Mouse (Mus musculus): ENCODE results near the gene Syce1l.

Gene Syce1l

DNA sequence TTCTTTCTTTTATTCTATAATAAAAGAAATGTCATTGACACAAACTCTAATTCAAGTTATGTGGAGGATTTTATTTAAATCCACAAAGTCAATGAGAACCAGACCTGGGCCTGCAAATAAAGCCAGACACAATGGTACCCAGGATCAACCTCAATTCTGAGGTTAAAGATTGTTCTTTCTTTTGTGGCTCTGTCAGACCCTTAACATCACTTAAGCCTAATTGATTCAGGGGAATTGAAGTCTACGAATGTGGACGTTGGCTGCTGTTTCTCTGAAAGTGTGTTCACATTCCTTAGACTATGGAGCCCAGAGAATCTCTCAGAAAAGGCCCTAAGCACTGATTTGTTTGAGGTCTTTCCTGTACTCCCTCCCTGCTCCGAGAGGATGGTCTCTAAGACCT, 30.3 kb downstream of the Syce1l start:
- DNase-seq (ENCODE audit: low spot score), result no peak

DNA sequence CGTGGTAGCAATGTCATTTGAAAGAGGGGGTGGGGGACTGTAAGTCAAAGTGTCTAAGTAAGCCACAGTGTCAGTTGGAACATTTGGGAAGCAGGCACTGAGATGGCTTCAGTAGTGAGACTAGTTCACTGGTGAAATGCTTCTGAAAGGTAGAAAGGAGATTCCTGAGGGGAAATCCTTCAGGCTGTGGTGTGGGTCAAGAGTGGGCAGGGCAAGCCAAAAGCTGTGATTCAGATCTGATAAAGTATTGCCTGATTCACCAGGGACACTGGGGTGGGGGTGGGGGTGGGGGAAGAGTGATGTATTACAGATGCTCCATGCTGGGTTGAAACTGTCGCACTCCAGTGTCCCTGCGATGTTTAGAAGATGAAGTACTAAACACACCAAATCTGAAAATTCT, 31.6 kb downstream of the Syce1l start:
- no peak for DNase-seq (ENCODE audit: low spot score)

DNA sequence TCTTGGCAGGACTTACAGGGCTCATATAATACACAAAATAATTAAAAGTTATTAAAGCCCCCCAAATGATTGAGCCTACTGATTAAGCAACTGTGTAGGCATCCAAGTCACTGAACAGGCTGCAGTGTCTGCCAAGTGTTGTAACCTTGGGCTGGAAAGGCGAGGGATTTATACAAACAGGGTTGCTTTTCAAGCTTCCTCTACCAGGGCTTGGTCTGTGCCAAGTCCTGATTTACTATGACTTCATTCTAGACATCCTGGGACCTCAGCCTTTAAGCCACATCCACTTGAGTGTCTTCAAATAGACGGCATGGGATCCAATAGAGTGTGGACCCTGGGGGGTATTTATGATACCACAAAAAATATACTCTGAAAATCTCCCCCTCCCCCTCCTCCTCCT, 32.3 kb downstream of the Syce1l start:
- DNase-seq (ENCODE audit: low spot score), result no peak

DNA sequence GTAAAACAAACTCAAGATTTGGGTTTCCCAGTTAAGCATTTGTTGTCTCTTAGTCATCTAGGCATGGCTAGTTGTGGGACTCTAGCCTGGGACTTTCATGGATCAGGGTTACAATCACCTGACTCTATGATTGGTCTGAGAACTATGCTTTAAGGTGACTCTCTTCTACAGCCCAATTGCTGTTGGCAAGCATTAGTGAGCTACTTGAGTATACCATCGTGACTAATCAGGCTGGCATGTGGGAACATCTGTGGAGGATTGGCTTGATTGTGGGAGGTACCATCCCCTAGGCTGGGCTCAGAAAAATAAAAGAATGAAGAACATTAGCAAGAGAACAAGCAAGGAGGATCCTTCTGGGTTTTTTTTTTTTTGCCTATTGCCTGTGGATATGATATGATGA, 33.8 kb downstream of the Syce1l start:
- DNase-seq (ENCODE audit: low spot score), result no peak

DNA sequence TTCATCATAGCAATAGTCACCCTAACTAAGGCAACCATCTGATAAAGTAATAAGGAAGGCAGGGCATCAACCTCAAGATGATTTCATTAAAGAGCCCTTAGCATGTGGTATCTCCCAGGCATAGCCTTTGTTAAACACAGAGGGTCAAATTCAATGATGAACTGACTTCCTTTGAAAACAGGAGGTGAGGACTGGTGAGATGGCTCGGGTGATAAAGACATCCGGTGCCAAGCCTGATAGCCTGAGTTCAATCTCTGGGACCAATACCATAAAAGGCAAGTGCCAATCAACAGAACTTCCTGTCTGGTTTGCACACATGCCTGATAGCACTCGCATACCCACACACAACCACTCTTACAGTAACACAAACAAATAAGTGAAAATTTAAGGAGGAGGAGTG, 36.3 kb downstream of the Syce1l start:
- no peak for DNase-seq (ENCODE audit: low spot score)

DNA sequence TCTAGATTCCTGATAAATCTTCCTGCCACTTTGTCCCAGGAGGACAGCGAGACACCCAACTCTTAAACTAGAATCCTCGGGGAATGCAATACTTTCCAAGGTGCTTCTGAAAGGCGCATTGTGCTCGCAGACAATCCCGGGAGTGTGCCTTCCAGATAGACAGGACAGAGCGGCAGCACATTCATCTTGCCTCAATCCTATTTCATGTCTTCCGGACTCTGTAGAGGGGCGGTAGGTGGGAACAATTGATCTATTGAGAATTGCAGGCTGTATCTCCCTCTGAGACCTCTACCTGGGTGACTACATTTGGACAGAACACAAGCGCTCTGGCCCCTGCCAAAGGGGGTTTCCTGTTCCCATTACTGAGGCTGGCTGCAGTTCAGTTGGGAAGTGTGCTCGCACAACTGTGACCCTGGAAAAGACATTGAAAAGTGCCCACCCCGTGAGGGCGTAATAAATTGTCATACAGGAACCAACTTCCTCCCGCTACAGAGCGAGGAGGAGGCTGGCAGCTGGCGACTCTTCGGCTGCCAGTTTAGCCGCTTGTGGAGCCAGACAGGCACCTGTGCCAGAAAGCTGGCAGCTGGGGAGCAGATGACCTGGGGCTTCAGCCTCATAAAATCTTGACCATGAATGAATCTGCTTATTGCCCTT, 45.0 kb downstream of the Syce1l start:
- DNase-seq (ENCODE audit: low spot score), result no peak

DNA sequence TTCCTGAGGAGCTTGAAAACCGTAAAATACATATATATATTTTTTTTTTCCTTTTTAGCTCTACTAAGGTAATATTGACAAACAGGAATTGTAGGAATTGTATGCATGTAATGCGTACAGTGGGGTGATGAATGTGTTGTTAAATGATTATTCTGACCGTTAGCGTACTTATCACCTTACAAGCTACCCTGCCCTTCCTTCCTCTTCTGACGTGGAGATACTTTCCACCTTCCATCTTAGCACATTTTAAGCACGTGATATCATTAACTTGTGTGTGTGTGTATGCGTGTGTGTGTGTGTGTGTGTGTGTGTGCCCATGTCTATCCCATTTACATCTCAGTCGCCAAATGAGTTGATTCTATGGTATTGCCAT, 45.5 kb downstream of the Syce1l start:
- no peak for DNase-seq (ENCODE audit: low spot score)

DNA sequence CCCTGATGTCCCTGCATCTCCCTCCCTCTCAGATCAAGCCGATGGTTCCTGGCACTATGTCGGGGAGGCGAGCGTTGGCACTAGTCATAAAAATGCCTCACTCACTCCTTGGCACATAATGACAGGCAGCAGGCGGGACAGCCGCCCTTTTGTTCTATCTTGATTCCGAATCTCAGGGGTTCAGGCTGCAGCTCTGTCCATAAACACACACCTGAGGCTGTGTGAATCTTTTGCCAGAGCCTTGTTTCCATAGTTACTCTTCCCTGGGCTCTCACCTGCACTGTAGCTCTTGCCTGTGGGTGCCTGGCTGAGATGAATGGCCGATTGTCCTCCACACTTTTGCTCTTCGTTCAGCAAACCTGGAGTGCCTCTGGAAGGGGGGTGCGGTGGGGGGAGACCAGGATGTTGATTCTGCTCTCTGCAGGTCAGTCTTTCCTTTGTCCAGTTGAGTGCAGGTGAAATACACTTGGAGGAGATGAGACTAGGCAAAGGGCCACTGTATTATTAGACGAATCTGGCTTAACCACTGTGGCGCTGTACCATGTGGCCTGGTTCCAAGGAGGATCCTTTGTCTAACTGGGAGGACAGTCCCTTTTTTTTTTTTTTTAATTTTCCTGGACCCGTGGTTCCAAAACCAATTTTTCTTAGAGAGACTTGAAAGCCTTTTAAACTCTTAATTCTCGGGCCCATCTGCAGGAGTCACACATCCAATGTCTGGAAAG, 48.8 kb downstream of the Syce1l start:
- DNase-seq (ENCODE audit: low spot score), result no peak

DNA sequence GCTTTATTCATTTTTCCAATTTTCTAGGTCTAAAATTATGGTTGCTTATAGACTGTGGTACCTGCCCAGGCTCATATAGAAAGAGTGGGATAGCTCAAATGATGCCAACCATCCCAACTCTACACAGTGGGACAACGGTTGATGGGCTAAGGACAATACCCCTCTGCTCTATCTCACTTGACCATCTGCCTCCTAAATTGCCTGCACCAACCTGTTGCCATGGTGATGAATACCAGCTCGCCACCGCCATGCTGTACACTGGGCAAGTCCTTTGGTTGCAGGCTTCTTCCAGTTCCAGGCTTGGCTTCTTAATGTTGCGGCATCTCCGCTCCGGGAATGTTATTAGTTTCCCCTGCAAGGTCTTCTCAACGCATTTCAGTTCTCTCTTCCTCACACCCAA, 62.0 kb downstream of the Syce1l start:
- no peak for DNase-seq (ENCODE audit: low spot score)
